Mouse (Mus musculus): ENCODE measurements at regions not wholly inside any gene's neighbourhood (a gene's known extent, or its start where the extent isn't known, plus 50 kb on each side); places are given as distances from the start of the nearest gene placed in this dataset.
A peak's percentile ranks its signal among the peaks of the same experiment; 100 is the strongest.

GRCm38 (mm10) chr15:52232442-52232841 is 1652.3 kb upstream of the Gm7489 start:
- Histone ChIP-seq H3K9me3 (ENCODE audit: control insufficient read depth, low read length) (no peaks in the 10 kb centered on the region), H3K27ac (ENCODE audit: low read depth, low read length) (no peak overlapping the region), H3K27me3 (replicated peaks; ENCODE audit: control insufficient read depth, insufficient read depth, low read length) (no peaks in the 10 kb centered on the region), H3K4me1 (ENCODE audit: control insufficient read depth, insufficient read depth, low read depth, low read length) (no peaks in the 10 kb centered on the region), H3K4me3 (ENCODE audit: low read length) (no peak overlapping the region), H3K36me3 (ENCODE audit: control insufficient read depth, insufficient read depth, low read length) (no peaks in the 10 kb centered on the region), H3K4me2 (ENCODE audit: low read length) (no peak overlapping the region), H3K9ac (ENCODE audit: low read depth, low read length) (no peak overlapping the region)
- no peak for ATAC-seq
- 81% methylated on average over 4 of the region's 5 CpGs for WGBS

- no peak overlapping the region for H3K4me3 ChIP-seq (ENCODE audit: low read length)
- ATAC-seq = no peak
- H3K27ac ChIP-seq (ENCODE audit: low read depth, low read length) = no peak overlapping the region
- no peaks in the 10 kb centered on the region for H3K4me1 ChIP-seq (ENCODE audit: control insufficient read depth, insufficient read depth, low read depth, low read length)
- H3K9ac ChIP-seq (ENCODE audit: low read depth, low read length) = no peak overlapping the region
- no peaks in the 10 kb centered on the region for H3K27me3 ChIP-seq (replicated peaks; ENCODE audit: control insufficient read depth, insufficient read depth, low read length)
- H3K9me3 ChIP-seq (ENCODE audit: control insufficient read depth, low read length) = no peaks in the 10 kb centered on the region
- H3K36me3 ChIP-seq (ENCODE audit: control insufficient read depth, insufficient read depth, low read length) = no peaks in the 10 kb centered on the region
- H3K4me2 ChIP-seq (ENCODE audit: low read length) = no peak overlapping the region
- 77% methylated on average over 8 of the region's 8 CpGs for WGBS
Observed at GRCm38 (mm10) chr15:52236220-52236619, 1648.5 kb upstream of the Gm7489 start.

DNA sequence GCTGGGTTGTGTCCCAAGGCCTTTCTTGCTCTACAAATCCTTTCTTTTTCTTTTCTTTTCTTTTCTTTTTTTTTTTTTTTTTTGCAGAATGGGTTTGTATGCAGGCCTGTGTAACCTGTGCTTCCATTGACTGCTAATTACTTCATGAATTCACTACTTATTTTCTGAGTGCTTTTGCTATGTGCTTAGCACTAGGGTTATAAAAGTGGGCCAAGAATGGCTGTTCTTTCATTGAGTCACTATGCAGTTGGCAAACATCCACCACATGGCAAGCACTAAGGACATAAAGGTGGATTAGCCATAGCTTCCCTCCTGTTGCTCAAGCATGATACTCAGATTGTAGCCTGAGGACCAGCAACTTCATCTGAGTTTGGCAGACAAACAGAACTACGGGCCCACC is 1641.8 kb upstream of the Gm7489 start:
- Histone ChIP-seq H3K27ac (ENCODE audit: low read depth, low read length) (no peak overlapping the region), H3K9me3 (ENCODE audit: control insufficient read depth, low read length) (no peaks in the 10 kb centered on the region), H3K36me3 (ENCODE audit: control insufficient read depth, insufficient read depth, low read length) (no peaks in the 10 kb centered on the region), H3K4me1 (ENCODE audit: control insufficient read depth, insufficient read depth, low read depth, low read length) (no peaks in the 10 kb centered on the region), H3K4me2 (ENCODE audit: low read length) (no peak overlapping the region), H3K9ac (ENCODE audit: low read depth, low read length) (no peak overlapping the region), H3K4me3 (ENCODE audit: low read length) (no peak overlapping the region), H3K27me3 (replicated peaks; ENCODE audit: control insufficient read depth, insufficient read depth, low read length) (no peaks in the 10 kb centered on the region)
- ATAC-seq = peak; percentile 60
- WGBS = 88% methylated on average over 1 of the region's 1 CpGs
